Mouse (Mus musculus) bone marrow, adult 2 months (tissue): ENCODE results near the gene Socs2.

Experiments
- CTCF ChIP-seq: fragments of 200-500 bp; IDR thresholded peaks from 2 replicates; pipeline ENCODE4 v1.5.1; 2011; ENCODE audit warnings: low read length, control low read depth; ENCODE audit not compliant: control insufficient read depth, insufficient read depth
- POLR2A ChIP-seq: fragments of 200-500 bp; IDR thresholded peaks from 2 replicates; pipeline ENCODE4 v1.6.1; 2011; ENCODE audit warnings: low read depth, mild to moderate bottlenecking, control low read depth, low read length, borderline replicate concordance; ENCODE audit not compliant: control insufficient read depth

GRCm38 (mm10) chr10:95394819-95395812 is 21.9 kb downstream of the Socs2 start:
- TF ChIP-seq POLR2A = no peak
- TF ChIP-seq CTCF = no peak
